Mouse (Mus musculus): Measurements from ENCODE around the gene Daam1. TPM values are rescaled to one million over a fixed set of nuclear protein-coding genes. Genes with fewer than 3 reads are reported as not detected.

The Daam1 gene
- polyA plus RNA-seq, 1 experiment, result 2.2 TPM

- WGBS, result 93% methylated on average over 5 of the region's 5 CpGs
- Histone ChIP-seq H3K4me3 (ENCODE audit: extremely low read depth, insufficient read depth, insufficient read length) (no peak overlapping the region), H3K27me3 (ENCODE audit: control insufficient read depth, insufficient read depth, low read length) (no peaks in the 10 kb centered on the region), H3K4me1 (ENCODE audit: control insufficient read depth, insufficient read depth, insufficient read length) (no peaks in the 10 kb centered on the region; the same call in 1 of the 2 replicates), H3K36me3 (ENCODE audit: control insufficient read depth, insufficient read depth, low read length) (no peaks in the 10 kb centered on the region), H3K27ac (ENCODE audit: insufficient read depth, low read length) (no peak overlapping the region)
- no peak for DNase-seq (ENCODE audit: low read depth in 1 of 2, low spot score in 2 of 2)
- no peak for TF ChIP-seq CTCF (IDR thresholded peaks at IDR 0.05; ENCODE audit: extremely low read depth, insufficient read depth, insufficient read length, insufficient replicate concordance)
- no peak for TF ChIP-seq POLR2A (IDR thresholded peaks at IDR 0.05; ENCODE audit: low read depth, low read length)
These were observed 50.1 kb downstream of the Daam1 start for GRCm38 (mm10) chr12:71880987-71881386.

DNA sequence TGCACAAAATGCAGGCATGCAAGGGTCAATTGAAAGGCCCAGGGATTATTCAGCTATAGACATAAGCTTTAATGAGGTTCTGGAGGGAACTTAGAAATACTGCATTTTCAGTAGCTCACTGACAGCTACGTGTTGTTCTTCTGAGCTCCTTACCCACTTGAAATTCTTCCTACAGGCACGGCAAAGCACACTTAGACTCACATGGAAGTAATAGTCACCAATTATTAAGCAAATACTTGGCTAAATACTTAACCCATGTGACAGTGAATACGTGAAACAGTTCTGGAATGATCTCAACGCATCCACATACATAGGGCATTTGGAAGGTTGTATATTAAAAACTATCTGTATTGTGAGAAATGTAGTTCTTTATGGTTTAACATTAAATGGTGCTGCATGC, 50.6 kb downstream of the Daam1 start:
- TF ChIP-seq CTCF (IDR thresholded peaks at IDR 0.05; ENCODE audit: extremely low read depth, insufficient read depth, insufficient read length, insufficient replicate concordance) (no peak), POLR2A (IDR thresholded peaks at IDR 0.05; ENCODE audit: low read depth, low read length) (no peak)
- WGBS, result 93% methylated on average over 4 of the region's 4 CpGs
- no peaks in the 10 kb centered on the region for H3K36me3 ChIP-seq (ENCODE audit: control insufficient read depth, insufficient read depth, low read length)
- H3K27me3 ChIP-seq (ENCODE audit: control insufficient read depth, insufficient read depth, low read length), result no peaks in the 10 kb centered on the region
- DNase-seq (ENCODE audit: low read depth in 1 of 2, low spot score in 2 of 2), result no peak
- no peak overlapping the region for H3K27ac ChIP-seq (ENCODE audit: insufficient read depth, low read length)
- H3K4me1 ChIP-seq (ENCODE audit: control insufficient read depth, insufficient read depth, insufficient read length), result no peaks in the 10 kb centered on the region; the same call in 1 of the 2 replicates
- H3K4me3 ChIP-seq (ENCODE audit: extremely low read depth, insufficient read depth, insufficient read length), result no peak overlapping the region

- H3K36me3 ChIP-seq (ENCODE audit: control insufficient read depth, insufficient read depth, low read length), result no peaks in the 10 kb centered on the region
- H3K4me1 ChIP-seq (ENCODE audit: control insufficient read depth, insufficient read depth, insufficient read length), result no peaks in the 10 kb centered on the region; the same call in 1 of the 2 replicates
- no peak overlapping the region for H3K27ac ChIP-seq (ENCODE audit: insufficient read depth, low read length)
- DNase-seq (ENCODE audit: low read depth in 1 of 2, low spot score in 2 of 2), result no peak
- TF ChIP-seq CTCF (IDR thresholded peaks at IDR 0.05; ENCODE audit: extremely low read depth, insufficient read depth, insufficient read length, insufficient replicate concordance) (no peak), POLR2A (IDR thresholded peaks at IDR 0.05; ENCODE audit: low read depth, low read length) (no peak)
- H3K4me3 ChIP-seq (ENCODE audit: extremely low read depth, insufficient read depth, insufficient read length), result no peak overlapping the region
- WGBS, result 80% methylated on average over 9 of the region's 9 CpGs
- no peaks in the 10 kb centered on the region for H3K27me3 ChIP-seq (ENCODE audit: control insufficient read depth, insufficient read depth, low read length)
These were observed 52.3 kb downstream of the Daam1 start for GRCm38 (mm10) chr12:71883066-71883711.

GRCm38 (mm10) chr12:71885170-71885574, 54.3 kb downstream of the Daam1 start:
- 71% methylated on average over 2 of the region's 2 CpGs for WGBS
- no peak for DNase-seq (ENCODE audit: low read depth in 1 of 2, low spot score in 2 of 2)
- TF ChIP-seq CTCF (IDR thresholded peaks at IDR 0.05; ENCODE audit: extremely low read depth, insufficient read depth, insufficient read length, insufficient replicate concordance) (no peak), POLR2A (IDR thresholded peaks at IDR 0.05; ENCODE audit: low read depth, low read length) (no peak)
- Histone ChIP-seq H3K27ac (ENCODE audit: insufficient read depth, low read length) (no peak overlapping the region), H3K4me3 (ENCODE audit: extremely low read depth, insufficient read depth, insufficient read length) (no peak overlapping the region), H3K27me3 (ENCODE audit: control insufficient read depth, insufficient read depth, low read length) (no peaks in the 10 kb centered on the region), H3K4me1 (ENCODE audit: control insufficient read depth, insufficient read depth, insufficient read length) (no peaks in the 10 kb centered on the region; the same call in 1 of the 2 replicates), H3K36me3 (ENCODE audit: control insufficient read depth, insufficient read depth, low read length) (no peaks in the 10 kb centered on the region)

- no peak overlapping the region for H3K4me3 ChIP-seq (ENCODE audit: extremely low read depth, insufficient read depth, insufficient read length)
- H3K36me3 ChIP-seq (ENCODE audit: control insufficient read depth, insufficient read depth, low read length), result no peaks in the 10 kb centered on the region
- 81% methylated on average over 4 of the region's 4 CpGs for WGBS
- DNase-seq (ENCODE audit: low read depth in 1 of 2, low spot score in 2 of 2), result no peak
- TF ChIP-seq CTCF (IDR thresholded peaks at IDR 0.05; ENCODE audit: extremely low read depth, insufficient read depth, insufficient read length, insufficient replicate concordance) (no peak), POLR2A (IDR thresholded peaks at IDR 0.05; ENCODE audit: low read depth, low read length) (no peak)
- no peaks in the 10 kb centered on the region for H3K27me3 ChIP-seq (ENCODE audit: control insufficient read depth, insufficient read depth, low read length)
- no peaks in the 10 kb centered on the region; the same call in 1 of the 2 replicates for H3K4me1 ChIP-seq (ENCODE audit: control insufficient read depth, insufficient read depth, insufficient read length)
- no peak overlapping the region for H3K27ac ChIP-seq (ENCODE audit: insufficient read depth, low read length)
These were observed 54.8 kb downstream of the Daam1 start for GRCm38 (mm10) chr12:71885717-71886116.

GRCm38 (mm10) chr12:71886406-71886805, 55.5 kb downstream of the Daam1 start:
- no peak for TF ChIP-seq POLR2A (IDR thresholded peaks at IDR 0.05; ENCODE audit: low read depth, low read length)
- no peak for TF ChIP-seq CTCF (IDR thresholded peaks at IDR 0.05; ENCODE audit: extremely low read depth, insufficient read depth, insufficient read length, insufficient replicate concordance)
- H3K4me1 ChIP-seq (ENCODE audit: control insufficient read depth, insufficient read depth, insufficient read length), result no peaks in the 10 kb centered on the region; the same call in 1 of the 2 replicates
- no peak for DNase-seq (ENCODE audit: low read depth in 1 of 2, low spot score in 2 of 2)
- no peak overlapping the region for H3K27ac ChIP-seq (ENCODE audit: insufficient read depth, low read length)
- 86% methylated on average over 5 of the region's 5 CpGs for WGBS
- no peaks in the 10 kb centered on the region for H3K36me3 ChIP-seq (ENCODE audit: control insufficient read depth, insufficient read depth, low read length)
- H3K4me3 ChIP-seq (ENCODE audit: extremely low read depth, insufficient read depth, insufficient read length), result no peak overlapping the region
- no peaks in the 10 kb centered on the region for H3K27me3 ChIP-seq (ENCODE audit: control insufficient read depth, insufficient read depth, low read length)

GRCm38 (mm10) chr12:71886941-71887340, 56.1 kb downstream of the Daam1 start:
- WGBS, result 58% methylated on average over 2 of the region's 2 CpGs
- Histone ChIP-seq H3K4me3 (ENCODE audit: extremely low read depth, insufficient read depth, insufficient read length) (no peak overlapping the region), H3K27ac (ENCODE audit: insufficient read depth, low read length) (no peak overlapping the region), H3K4me1 (ENCODE audit: control insufficient read depth, insufficient read depth, insufficient read length) (no peaks in the 10 kb centered on the region; the same call in 1 of the 2 replicates), H3K27me3 (ENCODE audit: control insufficient read depth, insufficient read depth, low read length) (no peaks in the 10 kb centered on the region), H3K36me3 (ENCODE audit: control insufficient read depth, insufficient read depth, low read length) (no peaks in the 10 kb centered on the region)
- TF ChIP-seq CTCF (IDR thresholded peaks at IDR 0.05; ENCODE audit: extremely low read depth, insufficient read depth, insufficient read length, insufficient replicate concordance) (no peak), POLR2A (IDR thresholded peaks at IDR 0.05; ENCODE audit: low read depth, low read length) (no peak)
- no peak for DNase-seq (ENCODE audit: low read depth in 1 of 2, low spot score in 2 of 2)

All from spleen, adult 2 months (tissue).